Mouse (Mus musculus) heart, adult 2 months (tissue): ENCODE results near the gene Ehmt2.

ENCODE experiments used
- CTCF ChIP-seq: fragments of 200-600 bp; IDR thresholded peaks from 2 replicates; pipeline ENCODE4 v1.8.1; 2022; ENCODE audit warnings: antibody characterized with exemption, mild to moderate bottlenecking, moderate library complexity
- EP300 ChIP-seq: fragments of 200-500 bp; IDR thresholded peaks from 2 replicates; pipeline ENCODE4 v1.6.1; 2011; ENCODE audit warnings: low read depth, low read length, control low read depth; ENCODE audit not compliant: insufficient read depth
- POLR2A ChIP-seq: fragments of 200-500 bp; IDR thresholded peaks from 2 replicates; pipeline ENCODE4 v1.6.1; 2011; ENCODE audit warnings: mild to moderate bottlenecking, low read depth, low read length, control low read depth; ENCODE audit not compliant: insufficient read depth

- TF ChIP-seq POLR2A (no peak), CTCF (no peak), EP300 (no peak)
These were observed 62.6 kb downstream of the Ehmt2 start for GRCm38 (mm10) chr17:34960702-34961493.
